Mouse (Mus musculus): ENCODE results near the gene Wnt10b. TPM values are rescaled to one million over a fixed set of nuclear protein-coding genes. Genes with fewer than 3 reads are reported as not detected.

The Wnt10b gene
- polyA plus RNA-seq, 1 experiment from 2014 or later: not detected

DNA sequence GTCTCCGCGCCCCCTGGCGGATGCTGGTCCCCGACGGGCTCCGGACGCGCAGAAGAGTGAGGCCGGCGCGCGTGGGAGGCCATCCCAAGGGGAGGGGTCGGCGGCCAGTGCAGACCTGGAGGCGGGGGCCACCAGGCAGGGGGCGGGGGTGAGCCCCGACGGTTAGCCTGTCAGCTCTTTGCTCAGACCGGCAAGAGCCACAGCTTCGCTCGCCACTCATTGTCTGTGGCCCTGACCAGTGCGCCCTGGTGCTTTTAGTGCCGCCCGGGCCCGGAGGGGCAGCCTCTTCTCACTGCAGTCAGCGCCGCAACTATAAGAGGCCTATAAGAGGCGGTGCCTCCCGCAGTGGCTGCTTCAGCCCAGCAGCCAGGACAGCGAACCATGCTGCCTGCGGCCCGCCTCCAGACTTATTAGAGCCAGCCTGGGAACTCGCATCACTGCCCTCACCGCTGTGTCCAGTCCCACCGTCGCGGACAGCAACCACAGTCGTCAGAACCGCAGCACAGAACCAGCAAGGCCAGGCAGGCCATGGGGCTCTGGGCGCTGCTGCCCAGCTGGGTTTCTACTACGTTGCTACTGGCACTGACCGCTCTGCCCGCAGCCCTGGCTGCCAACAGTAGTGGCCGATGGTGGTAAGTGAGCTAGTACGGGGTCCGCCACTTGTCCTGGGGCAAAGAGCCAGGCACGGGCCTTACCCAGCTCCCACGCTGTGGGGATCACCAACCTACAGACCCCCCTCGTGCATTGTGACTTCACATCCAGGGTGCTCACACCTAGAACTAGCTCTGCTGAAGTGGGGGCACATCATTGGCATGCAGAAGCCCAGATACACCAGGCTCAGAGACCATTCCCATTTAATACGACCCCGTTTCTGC lies 11.9 kb upstream of the Wnt10b start, which contains the start of gene Wnt1:
Gene Wnt1, plus strand, starts transcription at position 197 of the 875 bp plus-strand sequence.
- Histone ChIP-seq H3K79me2 (ENCODE audit: inconsistent target) (no peaks in the 10 kb centered on the region), H3K4me3 (ENCODE audit: inconsistent target) (no peak within 1 kb of the TSS), H3K27ac (no peak within 1 kb of the TSS), H3K36me3 (ENCODE audit: inconsistent target) (no peaks in the 10 kb centered on the region)
- 9% methylated on average over 51 of the region's 51 CpGs for WGBS (ENCODE audit: missing documents)

GRCm38 (mm10) chr15:98788972-98789660 lies 11.2 kb upstream of the Wnt10b start:
- 7% methylated on average over 24 of the region's 24 CpGs for WGBS (ENCODE audit: missing documents)
- H3K4me3 ChIP-seq (ENCODE audit: inconsistent target): no peak overlapping the region
- H3K27ac ChIP-seq: no peak overlapping the region
- no peaks in the 10 kb centered on the region for H3K36me3 ChIP-seq (ENCODE audit: inconsistent target)
- no peaks in the 10 kb centered on the region for H3K79me2 ChIP-seq (ENCODE audit: inconsistent target)

DNA sequence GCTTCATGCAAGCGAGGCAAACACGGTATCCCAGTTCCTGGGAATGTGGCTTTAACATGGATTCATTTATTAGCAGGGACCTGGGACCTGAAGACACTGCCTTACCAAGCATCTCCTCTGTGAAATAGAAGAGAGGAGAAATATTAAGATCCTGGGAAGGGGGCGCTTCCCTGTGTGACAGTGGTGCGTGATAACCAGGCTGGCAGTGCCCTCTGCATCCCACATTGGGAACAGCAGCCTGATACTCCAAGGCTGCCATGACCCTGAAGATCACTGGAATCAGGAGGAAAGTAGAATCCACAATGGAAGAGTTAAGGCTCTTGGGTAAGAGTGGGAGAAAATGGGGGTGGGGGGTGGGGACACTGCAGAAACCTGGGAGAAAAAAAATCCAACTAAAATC lies 10.0 kb upstream of the Wnt10b start:
- no peaks in the 10 kb centered on the region for H3K79me2 ChIP-seq (ENCODE audit: inconsistent target)
- no peak overlapping the region for H3K27ac ChIP-seq
- WGBS (ENCODE audit: missing documents): 46% methylated on average over 4 of the region's 4 CpGs
- H3K4me3 ChIP-seq (ENCODE audit: inconsistent target): no peak overlapping the region
- no peaks in the 10 kb centered on the region for H3K36me3 ChIP-seq (ENCODE audit: inconsistent target)

GRCm38 (mm10) chr15:98785744-98786143 lies 7.8 kb upstream of the Wnt10b start:
- H3K36me3 ChIP-seq (ENCODE audit: inconsistent target): no peaks in the 10 kb centered on the region
- H3K4me3 ChIP-seq (ENCODE audit: inconsistent target): no peak overlapping the region
- H3K27ac ChIP-seq: no peak overlapping the region
- no peaks in the 10 kb centered on the region for H3K79me2 ChIP-seq (ENCODE audit: inconsistent target)
- WGBS (ENCODE audit: missing documents): 70% methylated on average over 7 of the region's 7 CpGs

GRCm38 (mm10) chr15:98781166-98781565 lies 3.2 kb upstream of the Wnt10b start:
- Histone ChIP-seq H3K79me2 (ENCODE audit: inconsistent target) (no peaks in the 10 kb centered on the region), H3K27ac (no peak overlapping the region), H3K4me3 (ENCODE audit: inconsistent target) (no peak overlapping the region), H3K36me3 (ENCODE audit: inconsistent target) (no peaks in the 10 kb centered on the region)
- WGBS (ENCODE audit: missing documents): 73% methylated on average over 6 of the region's 6 CpGs

DNA sequence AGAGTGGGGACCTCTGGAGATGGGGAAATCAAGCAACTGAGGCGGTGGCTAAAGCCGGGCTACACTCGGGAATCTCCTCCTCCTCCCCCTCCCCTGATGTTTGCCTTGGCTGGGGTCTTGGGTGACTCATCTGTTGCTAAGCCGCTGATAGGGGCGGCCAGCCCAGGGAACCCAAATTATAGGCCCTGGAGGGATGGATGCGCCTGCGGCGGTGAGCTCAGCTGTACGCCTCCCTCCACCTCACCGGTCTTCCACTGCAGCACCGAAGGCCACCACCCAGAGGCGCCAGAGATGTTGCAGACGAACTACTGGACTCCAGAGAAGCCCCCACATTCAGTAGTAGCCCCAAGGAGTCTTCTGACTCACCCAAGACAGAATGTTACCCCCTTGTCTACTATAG lies 2.6 kb upstream of the Wnt10b start:
- Histone ChIP-seq H3K79me2 (ENCODE audit: inconsistent target) (no peaks in the 10 kb centered on the region), H3K4me3 (ENCODE audit: inconsistent target) (no peak overlapping the region), H3K27ac (no peak overlapping the region), H3K36me3 (ENCODE audit: inconsistent target) (no peaks in the 10 kb centered on the region)
- WGBS (ENCODE audit: missing documents): 38% methylated on average over 4 of the region's 13 CpGs

- Histone ChIP-seq H3K4me3 (ENCODE audit: inconsistent target) (no peak overlapping the region), H3K79me2 (ENCODE audit: inconsistent target) (no peaks in the 10 kb centered on the region), H3K27ac (no peak overlapping the region), H3K36me3 (ENCODE audit: inconsistent target) (no peaks in the 10 kb centered on the region)
- WGBS (ENCODE audit: missing documents): 23% methylated on average over 7 of the region's 8 CpGs
These were observed 2.1 kb upstream of the Wnt10b start for GRCm38 (mm10) chr15:98780075-98780474.

- H3K79me2 ChIP-seq (ENCODE audit: inconsistent target): no peaks in the 10 kb centered on the region
- 10% methylated on average over 2 of the region's 11 CpGs for WGBS (ENCODE audit: missing documents)
- no peak overlapping the region for H3K27ac ChIP-seq
- no peaks in the 10 kb centered on the region for H3K36me3 ChIP-seq (ENCODE audit: inconsistent target)
- H3K4me3 ChIP-seq (ENCODE audit: inconsistent target): no peak overlapping the region
These were observed 856 bp upstream of the Wnt10b start for GRCm38 (mm10) chr15:98778806-98779205.

GRCm38 (mm10) chr15:98778191-98778770 lies 331 bp upstream of the Wnt10b start:
- WGBS (ENCODE audit: missing documents): 4% methylated on average over 17 of the region's 25 CpGs
- no peaks in the 10 kb centered on the region for H3K79me2 ChIP-seq (ENCODE audit: inconsistent target)
- no peak overlapping the region for H3K27ac ChIP-seq
- no peak overlapping the region for H3K4me3 ChIP-seq (ENCODE audit: inconsistent target)
- H3K36me3 ChIP-seq (ENCODE audit: inconsistent target): no peaks in the 10 kb centered on the region

- Histone ChIP-seq H3K36me3 (ENCODE audit: inconsistent target) (no peaks in the 10 kb centered on the region), H3K79me2 (ENCODE audit: inconsistent target) (no peaks in the 10 kb centered on the region), H3K27ac (no peak overlapping the region), H3K4me3 (ENCODE audit: inconsistent target) (no peak overlapping the region)
- WGBS (ENCODE audit: missing documents): 17% methylated on average over 19 of the region's 19 CpGs
These were observed 839 bp downstream of the Wnt10b start for GRCm38 (mm10) chr15:98777005-98777616.

DNA sequence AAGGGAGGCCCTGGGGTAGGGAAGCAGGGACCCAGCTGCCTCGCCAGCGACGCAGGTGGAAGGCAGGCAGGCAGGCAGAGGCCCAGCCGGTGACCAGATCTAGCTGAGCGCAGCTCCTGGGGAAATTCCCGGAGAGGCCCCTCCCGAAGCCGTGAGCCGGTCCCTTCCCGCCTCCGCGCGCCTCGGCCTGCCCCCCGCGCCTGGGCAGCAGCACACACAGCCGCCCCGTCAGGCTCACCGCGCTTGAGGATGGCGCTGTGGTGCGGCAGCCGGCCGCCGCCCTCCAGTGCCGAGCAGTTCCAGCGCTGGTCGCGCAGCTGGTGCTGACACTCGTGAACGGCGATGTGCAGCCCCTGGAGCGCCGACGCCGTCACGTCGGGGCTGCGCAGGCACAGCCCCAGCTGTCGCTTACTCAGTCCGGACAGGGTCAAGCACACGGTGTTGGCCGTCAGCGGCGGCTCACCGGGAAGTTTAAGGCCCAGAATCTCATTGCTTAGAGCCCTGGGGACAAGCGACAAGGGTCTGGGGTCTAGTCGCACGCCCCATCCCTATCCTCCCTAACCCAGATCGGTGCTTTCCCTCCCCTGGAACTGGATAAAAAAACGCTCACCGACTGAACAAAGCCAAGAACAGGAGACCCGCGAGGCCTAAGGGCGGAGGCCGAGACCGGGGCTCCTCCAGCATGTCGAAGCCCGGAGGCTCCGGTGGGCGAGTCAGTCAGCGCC lies 1.5 kb downstream of the Wnt10b start:
- H3K79me2 ChIP-seq (ENCODE audit: inconsistent target): no peaks in the 10 kb centered on the region
- 11% methylated on average over 62 of the region's 62 CpGs for WGBS (ENCODE audit: missing documents)
- no peaks in the 10 kb centered on the region for H3K36me3 ChIP-seq (ENCODE audit: inconsistent target)
- no peak overlapping the region for H3K27ac ChIP-seq
- no peak overlapping the region for H3K4me3 ChIP-seq (ENCODE audit: inconsistent target)

GRCm38 (mm10) chr15:98775533-98775932 lies 2.4 kb downstream of the Wnt10b start:
- Histone ChIP-seq H3K79me2 (ENCODE audit: inconsistent target) (no peaks in the 10 kb centered on the region), H3K36me3 (ENCODE audit: inconsistent target) (no peaks in the 10 kb centered on the region), H3K4me3 (ENCODE audit: inconsistent target) (no peak overlapping the region), H3K27ac (no peak overlapping the region)
- WGBS (ENCODE audit: missing documents): 52% methylated on average over 5 of the region's 5 CpGs

- no peaks in the 10 kb centered on the region for H3K36me3 ChIP-seq (ENCODE audit: inconsistent target)
- H3K27ac ChIP-seq: no peak overlapping the region
- WGBS (ENCODE audit: missing documents): 93% methylated on average over 15 of the region's 15 CpGs
- no peak overlapping the region for H3K4me3 ChIP-seq (ENCODE audit: inconsistent target)
- H3K79me2 ChIP-seq (ENCODE audit: inconsistent target): no peaks in the 10 kb centered on the region
These were observed 3.9 kb downstream of the Wnt10b start for GRCm38 (mm10) chr15:98774096-98774495.
